Mouse (Mus musculus) mesoderm, embryonic 11.5 days (tissue): ENCODE data around the gene Tmem202.

ENCODE experiments used
- DNase-seq: peaks from one replicate; pipeline ENCODE4 v3.0.0-alpha.2; 2012; ENCODE audit warnings: low read depth, low spot score

Gene Tmem202

DNA sequence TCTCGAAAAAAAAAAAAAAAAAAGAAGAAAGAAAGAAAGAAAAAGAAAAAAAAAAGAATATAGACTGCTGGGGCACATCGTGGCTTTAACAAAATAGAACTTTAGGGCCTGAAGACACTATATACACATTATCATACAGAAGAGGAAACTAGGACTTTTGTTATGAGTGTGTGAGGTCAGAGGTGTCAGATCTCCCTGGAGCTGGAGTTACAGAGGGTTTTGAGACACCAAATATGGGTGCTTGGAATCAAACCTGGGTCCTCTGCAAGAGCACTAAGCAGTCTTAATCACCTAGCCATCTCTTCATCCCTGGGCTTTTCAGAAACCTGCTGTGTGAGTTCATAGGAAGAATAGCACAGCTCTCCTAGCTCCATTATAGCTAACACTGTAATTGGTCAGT lies 6.2 kb downstream of the Tmem202 start:
- DNase-seq, result no peak

DNA sequence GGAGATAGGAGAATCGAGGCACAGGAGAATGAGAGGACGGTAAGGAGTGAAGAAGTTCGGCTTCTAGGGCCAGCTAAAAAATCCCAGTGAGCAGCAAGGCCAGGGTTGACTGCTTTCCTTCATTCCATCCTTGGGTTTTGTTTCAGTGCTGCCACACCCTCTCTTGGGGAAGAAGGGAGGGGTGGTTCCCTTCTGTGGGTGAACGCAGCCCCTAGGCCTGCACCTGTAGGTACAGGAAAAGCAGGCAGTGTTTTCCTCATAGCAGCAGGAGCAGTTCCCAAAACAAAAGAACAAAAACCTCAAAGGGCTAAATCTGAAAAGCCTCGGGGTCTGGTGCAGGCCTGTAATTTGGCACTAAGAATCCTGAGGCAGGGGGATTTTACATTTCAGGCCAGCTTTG lies 8.0 kb downstream of the Tmem202 start:
- no peak for DNase-seq

DNA sequence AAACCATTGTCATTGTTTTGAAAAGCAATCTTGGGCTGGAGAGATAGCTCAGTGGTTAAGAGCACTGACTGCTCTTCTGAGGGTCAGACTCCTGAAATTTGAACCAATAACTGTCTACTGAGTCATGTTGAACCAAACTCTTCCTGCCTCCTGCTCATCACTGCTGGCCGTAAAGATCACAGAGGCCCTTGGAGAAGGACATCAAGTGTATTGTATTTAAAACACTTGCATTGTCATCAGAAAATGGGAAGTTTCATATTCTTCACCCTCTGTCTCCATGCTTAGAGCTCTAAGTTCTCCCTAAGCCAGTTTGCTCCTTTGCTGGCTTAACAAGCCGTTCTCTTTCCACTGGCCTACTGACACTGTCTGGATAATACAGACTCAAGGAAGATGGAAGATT lies 11.4 kb downstream of the Tmem202 start:
- DNase-seq, result no peak

DNA sequence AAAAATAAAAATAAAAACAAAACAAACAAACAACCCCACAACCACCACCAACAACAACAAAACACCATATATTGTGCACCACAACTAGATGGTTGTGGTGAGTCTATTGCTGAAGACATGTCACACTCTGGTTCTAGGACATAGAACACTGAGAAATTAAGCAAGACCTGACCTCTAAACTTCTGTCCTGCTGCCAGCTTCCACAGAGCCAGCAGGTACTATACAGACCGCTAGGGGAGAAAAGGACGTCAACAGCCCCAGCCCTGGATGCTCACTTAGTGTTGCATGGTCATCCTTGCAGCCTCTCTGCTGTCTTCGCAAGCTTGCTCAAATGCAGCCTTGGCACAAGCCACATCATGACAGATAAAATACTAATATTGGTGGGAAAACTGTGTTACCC lies 12.1 kb downstream of the Tmem202 start:
- no peak for DNase-seq

DNA sequence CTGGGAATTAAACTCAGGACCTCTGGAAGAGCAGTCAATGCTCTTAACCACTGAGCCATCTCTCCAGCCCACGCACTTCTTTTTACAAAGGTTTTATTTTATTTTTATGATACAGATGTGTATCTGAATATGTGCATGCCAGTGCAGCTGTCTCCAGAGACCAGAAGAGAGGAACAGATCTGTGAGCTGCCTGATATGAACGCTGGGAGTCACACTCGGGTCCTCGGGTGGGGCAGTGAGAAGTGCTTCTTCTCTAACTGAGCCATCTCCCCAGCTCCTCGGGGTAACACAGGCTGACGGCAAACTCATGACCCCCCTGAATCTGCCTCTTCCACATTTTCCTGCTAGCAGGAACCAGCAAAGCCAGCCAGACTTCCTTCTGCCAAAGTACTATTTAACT lies 12.9 kb downstream of the Tmem202 start:
- no peak for DNase-seq

DNA sequence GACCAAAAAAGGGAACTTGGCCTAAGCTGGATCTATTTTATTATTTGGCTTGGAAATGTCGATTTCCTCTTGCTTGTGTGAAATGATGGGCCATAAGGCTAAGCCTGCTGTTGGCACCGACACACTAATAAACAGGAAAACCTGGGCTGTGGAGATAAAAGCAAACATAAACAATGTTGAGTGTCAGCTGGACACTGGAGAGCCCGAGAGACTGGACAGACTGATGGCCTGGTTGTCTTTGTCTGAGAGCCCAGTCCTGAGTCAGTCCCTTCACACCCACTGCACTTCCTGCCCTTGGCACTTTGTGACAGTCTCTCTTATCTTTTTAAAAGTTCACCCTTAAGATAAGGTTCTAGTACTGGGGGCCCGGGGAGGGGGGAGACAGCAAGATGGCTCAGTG lies 16.7 kb downstream of the Tmem202 start:
- DNase-seq, result no peak

DNA sequence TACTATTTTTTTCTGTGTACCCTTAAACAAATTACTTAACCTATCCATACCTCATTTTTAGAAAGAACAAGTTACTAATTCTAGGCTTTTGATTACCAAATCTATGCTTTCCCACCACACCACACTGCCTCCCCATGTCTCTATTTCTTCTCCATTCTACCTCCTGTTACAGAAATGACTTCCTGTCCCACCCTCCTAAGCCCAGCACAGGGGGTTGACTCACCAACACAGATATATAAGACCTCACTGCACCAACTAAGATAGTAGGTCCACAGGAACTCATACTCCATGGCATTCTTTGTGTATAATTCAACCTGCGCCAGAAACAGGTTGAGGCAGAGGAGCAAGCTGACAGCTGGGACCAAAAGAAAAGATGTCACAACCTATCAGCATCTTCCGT lies 20.3 kb downstream of the Tmem202 start:
- no peak for DNase-seq

DNA sequence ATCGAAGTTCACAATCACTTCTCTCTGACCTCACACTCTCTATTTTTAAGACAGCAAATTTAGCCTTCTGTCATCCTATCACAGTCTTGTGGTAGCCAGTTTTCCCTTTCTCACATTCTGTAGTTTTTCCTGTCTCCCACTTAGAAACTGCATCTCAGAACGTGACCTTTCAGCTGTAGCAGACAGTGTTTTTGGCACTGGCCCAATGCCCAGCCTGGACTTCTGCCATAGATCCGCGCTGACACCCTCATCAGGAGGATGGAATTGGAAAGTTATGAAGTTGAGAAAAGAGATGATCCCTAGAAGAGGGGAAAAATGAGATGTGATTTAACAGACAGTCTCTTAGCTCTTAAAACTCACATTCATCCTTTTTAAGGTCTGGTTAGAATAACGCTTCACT lies 20.7 kb downstream of the Tmem202 start:
- DNase-seq, result no peak

DNA sequence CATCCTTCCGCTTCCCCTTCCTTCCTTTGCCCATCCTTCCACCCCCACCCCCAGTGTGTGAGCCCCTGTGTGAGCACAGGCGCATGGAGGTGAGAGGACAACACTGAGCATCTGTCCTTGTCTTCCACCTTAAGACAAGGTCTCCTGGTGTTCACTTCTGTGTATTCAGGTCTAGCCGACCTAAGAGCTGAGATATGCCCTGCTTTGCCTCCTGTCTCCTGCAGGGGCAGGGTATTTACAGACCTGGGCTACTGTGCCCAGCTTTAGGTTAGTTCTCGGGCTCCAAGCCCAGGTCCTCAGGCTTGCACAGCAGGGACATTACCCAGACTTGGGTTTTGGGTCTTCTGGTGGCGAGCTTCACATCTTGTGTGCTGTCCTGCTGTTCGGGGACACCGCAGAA lies 22.5 kb downstream of the Tmem202 start:
- peak; percentile 24 for DNase-seq

DNA sequence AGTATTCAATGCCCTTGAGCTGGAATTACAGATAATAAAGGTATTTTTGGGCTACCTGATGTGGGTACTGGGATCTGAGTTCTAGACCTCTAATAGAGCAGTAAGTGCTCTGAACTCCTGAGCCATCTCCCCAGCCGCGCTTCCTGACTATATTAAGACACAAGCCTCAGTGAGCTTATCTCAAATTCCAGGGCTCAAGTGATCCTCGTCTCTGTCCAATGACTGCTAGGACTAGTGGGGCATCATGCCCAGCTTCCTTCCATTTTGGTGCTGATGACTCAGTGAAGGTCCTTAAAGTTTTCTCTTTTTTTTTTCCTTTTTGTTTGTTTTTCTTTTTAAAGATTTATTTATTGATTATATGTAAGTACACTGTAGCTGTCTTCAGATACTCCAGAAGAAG lies 24.6 kb downstream of the Tmem202 start:
- no peak for DNase-seq

DNA sequence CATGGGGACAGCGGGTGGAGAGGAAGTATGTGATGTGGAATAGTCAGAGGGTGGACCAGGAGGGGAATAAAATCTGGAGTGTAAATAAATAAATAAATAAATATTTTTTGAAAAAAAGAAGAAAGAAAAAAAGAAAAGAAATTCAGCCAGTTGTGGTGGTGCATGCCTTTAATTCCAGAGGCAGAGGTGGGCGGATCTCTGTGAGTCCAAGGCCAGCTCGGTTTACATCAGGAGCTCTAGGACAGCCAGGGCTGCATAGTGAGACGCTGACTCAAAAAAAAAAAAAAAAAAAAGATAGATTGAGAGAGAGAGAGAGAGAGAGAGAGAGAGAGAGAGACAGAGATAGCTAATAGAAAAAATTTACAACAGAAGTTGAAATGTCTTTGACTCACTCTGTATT lies 27.3 kb downstream of the Tmem202 start:
- DNase-seq, result no peak

DNA sequence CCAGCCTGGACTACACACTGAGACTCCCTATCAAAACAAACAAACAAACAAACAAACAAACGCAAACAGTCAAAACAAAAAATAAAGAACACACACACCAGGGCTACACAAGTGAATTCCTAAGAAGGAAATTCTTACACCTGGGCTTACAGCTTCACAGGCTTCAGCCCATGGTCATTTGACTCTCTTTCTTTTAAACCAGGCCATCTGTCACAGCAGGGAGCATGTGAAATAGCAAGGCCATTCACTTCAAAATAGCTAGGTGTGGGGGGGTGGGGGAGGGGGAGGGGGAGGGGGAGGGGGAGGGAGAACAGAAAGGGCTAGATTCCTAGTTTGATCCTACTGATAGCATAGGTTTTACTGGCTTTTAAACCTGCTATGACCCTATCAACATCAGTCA lies 31.5 kb downstream of the Tmem202 start:
- peak; percentile 28 for DNase-seq

DNA sequence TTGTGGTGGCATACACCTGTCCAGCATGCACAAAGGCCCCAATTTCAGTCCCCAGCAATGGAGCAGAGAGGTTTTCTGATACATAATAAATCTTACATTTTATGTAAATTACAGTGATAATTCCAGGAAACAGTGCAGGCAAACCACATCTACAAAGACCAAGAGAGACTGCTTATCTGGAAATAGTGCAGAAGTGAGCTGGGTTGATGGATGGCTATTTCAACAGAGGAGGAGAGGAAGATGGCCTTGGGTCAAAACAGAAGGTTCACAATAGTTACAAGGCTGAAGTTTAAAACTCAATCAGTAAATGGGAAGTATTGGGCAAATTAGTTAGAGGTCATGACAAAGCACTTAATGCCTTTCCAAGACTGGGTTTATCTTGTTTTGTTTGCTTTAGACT lies 52.3 kb downstream of the Tmem202 start:
- no peak for DNase-seq

DNA sequence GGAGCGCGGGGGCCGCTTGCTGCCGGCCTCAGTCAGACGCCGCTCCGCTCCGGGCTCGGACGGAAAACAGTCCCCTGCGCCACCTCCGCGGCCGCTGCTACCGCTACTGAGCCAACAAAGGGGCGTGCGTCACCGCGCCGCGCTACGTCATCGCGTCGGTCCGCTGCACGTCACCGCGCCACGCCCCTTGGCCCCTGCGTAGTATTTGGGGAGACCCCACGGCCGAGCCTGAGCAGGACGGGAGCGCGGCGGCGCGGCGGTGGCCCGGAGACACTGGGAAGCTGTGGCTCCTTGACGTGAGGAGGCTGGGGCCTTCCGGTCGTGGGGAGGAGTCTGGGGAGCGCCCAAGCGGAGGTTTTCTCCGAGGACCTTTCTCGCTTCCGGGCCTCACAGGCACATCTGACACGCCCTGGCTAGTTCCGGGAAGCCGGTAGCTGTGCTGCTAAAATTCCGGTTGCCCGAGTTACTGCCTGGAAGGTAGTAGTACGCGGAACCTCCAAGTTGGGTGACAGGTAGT lies 53.0 kb downstream of the Tmem202 start, which contains the start of gene Arih1:
Gene Arih1 (minus strand): TSS at position 70 of the 517 bp plus-strand sequence.
- peak; percentile 98 for DNase-seq

DNA sequence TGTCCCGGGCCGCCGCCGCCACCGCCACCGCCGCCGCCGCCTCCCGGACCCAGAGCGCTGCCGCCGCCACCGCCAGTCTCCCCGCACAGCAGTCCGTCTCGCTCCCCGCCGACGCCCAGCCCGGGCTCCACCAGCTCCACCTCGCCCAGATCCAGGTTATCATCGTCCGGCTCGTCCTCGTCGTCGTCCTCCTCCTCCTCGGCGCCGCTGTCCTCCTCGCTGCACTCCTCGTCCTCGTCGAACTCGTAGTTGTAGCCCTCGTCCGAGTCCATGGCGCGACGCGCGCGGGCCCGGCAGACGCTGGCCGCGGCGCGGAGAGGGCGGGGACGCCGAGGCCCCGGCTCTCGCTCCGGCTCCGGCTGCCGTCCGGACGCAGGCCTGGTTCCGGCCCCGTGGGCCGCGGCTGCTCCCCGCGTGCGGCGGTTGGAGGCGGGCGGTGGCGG lies 53.5 kb downstream of the Tmem202 start:
- DNase-seq, result no peak

DNA sequence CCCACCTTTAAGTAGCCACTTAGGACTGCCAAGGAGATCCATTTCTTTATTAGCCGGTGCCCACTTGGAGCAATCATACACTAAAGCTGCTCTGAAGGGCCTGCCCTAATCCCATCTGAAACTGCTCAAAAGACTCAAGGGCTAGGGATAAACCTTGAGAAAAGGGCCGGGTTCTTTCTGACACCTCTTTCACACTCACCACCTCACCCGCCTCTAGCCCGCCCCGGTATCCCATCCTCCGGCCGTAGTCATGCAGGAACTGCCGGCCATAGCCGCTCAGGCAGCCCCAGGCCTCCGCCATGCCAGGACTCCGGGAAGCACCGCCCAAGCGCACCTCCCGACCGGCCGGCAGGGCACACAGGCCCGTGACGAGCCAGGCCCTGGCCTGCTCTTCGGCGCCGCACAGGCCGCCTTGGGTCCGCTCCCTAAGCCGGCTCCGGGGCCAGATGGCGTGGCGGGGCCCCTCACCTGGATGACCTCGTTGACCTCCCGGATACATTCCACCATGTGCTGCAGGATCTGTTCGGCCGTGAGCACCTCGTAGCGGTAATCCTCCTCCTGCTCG lies 54.1 kb downstream of the Tmem202 start:
- DNase-seq, result peak; percentile 60

DNA sequence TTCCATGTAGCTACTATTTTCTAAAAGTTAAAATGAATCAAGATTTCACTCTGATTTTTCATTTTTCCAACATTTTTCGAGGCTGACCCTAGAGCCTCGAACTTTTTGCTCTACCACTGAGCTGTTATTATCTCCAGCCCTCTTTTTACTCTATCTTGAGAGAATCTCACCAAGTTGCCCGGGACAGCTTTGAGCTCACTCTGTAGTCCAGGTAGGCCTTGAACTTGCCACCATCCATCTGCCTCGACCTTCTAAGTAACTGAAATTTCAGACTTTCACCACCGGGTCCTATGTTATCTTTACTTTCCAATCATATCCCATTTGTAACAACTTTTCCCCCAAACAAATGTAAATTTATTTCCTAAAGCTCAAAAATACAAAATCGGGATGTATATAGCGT lies 54.9 kb downstream of the Tmem202 start:
- DNase-seq, result no peak

DNA sequence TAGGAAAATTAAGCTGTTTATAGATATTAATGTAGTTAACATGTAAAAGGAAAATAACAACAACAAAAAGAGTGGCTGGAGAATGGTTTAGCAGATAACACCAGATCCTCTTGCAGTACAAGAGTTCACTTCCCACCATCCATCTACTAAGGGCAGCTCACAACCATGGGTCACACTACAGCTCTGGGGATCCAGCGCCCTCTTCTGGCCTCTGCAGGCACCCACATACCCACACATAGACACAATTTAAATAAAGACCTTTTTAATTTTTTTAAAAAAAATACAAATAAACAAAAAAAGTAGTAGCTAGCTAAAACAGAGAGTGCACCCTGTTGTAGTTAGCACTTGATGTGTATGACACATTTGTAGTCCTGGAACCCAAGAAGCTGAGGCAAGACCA lies 57.2 kb downstream of the Tmem202 start:
- DNase-seq, result peak; percentile 36

DNA sequence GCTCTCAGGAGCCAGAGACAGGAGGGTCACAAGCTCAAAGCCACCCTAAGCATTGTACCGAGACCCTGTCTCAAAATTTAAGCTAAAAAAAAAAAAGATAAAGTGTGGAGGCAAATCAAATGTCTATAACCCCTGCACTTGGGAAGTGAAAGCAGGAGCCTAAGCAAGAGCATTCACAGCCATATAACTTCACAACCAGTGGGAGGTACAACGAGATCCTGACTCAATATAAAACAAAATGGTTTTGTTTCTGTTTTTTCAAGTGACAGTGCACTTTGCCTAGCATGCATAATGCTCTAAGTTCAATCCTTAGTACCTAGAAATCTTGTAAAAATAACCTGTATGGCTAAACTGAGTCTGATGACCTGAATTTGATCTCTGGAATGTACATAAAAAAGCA lies 63.0 kb downstream of the Tmem202 start:
- no peak for DNase-seq

DNA sequence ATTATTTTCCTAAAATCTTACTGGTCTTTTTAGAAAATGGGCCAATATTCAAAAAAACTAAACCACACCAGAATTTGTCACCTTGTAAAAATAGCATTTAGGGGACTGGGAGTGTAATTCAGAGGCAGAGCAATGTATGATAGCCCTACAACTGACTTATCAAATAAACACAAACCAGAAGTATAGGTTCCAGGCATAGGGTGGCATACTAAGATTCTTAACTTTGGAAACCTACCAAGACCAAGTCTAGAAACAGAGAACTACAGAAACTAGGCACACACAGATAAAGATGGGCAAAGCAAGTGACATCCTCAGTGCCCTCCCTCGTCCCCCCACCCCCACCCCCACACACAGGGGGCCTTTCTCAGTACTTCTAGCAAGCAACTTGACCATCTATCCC lies 64.8 kb downstream of the Tmem202 start:
- no peak for DNase-seq

DNA sequence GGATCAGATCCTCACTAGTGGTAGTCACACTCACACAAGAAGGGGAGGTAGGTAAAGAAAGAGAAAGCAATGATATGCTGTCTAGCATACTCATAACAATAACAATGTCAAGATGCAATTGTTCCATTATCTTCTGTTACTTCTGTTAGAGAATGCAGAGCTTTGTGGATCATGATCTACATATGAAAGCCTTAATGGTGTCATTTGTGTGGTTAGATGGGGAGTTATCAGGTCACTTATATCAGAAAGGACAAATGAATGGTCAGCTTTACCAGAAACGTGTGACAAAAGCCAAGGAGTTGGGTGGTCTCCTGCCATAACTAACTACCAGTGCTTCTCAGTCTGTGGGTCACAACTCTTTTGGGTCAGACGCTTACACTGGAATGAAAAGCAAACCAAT lies 66.5 kb downstream of the Tmem202 start:
- no peak for DNase-seq

DNA sequence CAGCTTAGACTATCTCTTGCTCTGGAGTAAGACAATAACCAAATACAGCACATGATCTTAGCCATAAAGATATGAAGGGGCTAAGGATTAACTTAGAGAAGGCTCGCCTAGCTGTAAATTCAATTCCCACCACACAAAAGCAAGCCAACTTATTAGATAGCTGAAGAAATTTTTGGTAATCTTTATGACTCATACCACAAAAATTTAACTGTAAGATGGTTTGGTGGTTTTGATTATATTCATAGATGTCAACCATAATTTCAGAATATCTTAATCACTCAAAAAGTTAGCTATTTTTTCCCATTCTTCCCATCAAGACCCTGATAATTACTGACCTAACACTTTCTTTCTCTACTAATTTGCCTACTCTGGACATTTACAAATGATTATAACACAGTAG lies 70.2 kb downstream of the Tmem202 start:
- DNase-seq, result no peak
